Mouse (Mus musculus) forebrain, embryonic 13.5 days (tissue): ENCODE results near the gene Ephx3. TPM values are rescaled to one million over a fixed set of nuclear protein-coding genes. Genes with fewer than 3 reads are reported as not detected.
A peak's percentile ranks its signal among the peaks of the same experiment; 100 is the strongest.

Experiments used
- ATAC-seq: fragments of 200-750 bp; cut with Nextera tagmentation; 2 replicates; pipeline ENCODE4 v1.8.0; 2017
- H3K27ac ChIP-seq: fragments of 300-500 bp; sonication (generic); 2 replicates; pipeline ENCODE4 v1.5.1; 2015; ENCODE audit warnings: inconsistent platforms, mild to moderate bottlenecking, moderate library complexity
- H3K27me3 ChIP-seq: fragments of 300-500 bp; sonication (generic); 2 replicates; pipeline ENCODE4 v1.6.1; 2015; ENCODE audit warnings: mild to moderate bottlenecking, inconsistent platforms
- H3K36me3 ChIP-seq: fragments of 300-500 bp; sonication (generic); 2 replicates; pipeline ENCODE4 v1.6.1; 2015; ENCODE audit warnings: mild to moderate bottlenecking, inconsistent platforms; ENCODE audit not compliant: poor library complexity, severe bottlenecking
- H3K4me1 ChIP-seq: fragments of 300-500 bp; sonication (generic); 2 replicates; pipeline ENCODE4 v1.6.1; 2015; ENCODE audit warnings: inconsistent platforms
- H3K4me2 ChIP-seq: fragments of 300-500 bp; sonication (generic); 2 replicates; pipeline ENCODE4 v1.6.1; 2015; ENCODE audit warnings: inconsistent platforms, mild to moderate bottlenecking, moderate library complexity
- H3K4me3 ChIP-seq: fragments of 300-500 bp; sonication (generic); 2 replicates; pipeline ENCODE4 v1.5.1; 2015; ENCODE audit warnings: mild to moderate bottlenecking, inconsistent platforms
- H3K9ac ChIP-seq: fragments of 300-500 bp; sonication (generic); 2 replicates; pipeline ENCODE4 v1.6.1; 2015; ENCODE audit warnings: mild to moderate bottlenecking, inconsistent platforms
- H3K9me3 ChIP-seq: fragments of 300-500 bp; sonication (generic); replicated peaks from 2 replicates; pipeline ENCODE4 v1.6.1; 2016; ENCODE audit warnings: inconsistent platforms
- WGBS: fragments of 180-500 bp; shearing (Covaris S2); methylation state at CpG from one replicate; pipeline ENCODE4 v1.1.7; 2015; 5-methylcytosine and 5-hydroxymethylcytosine counted together
- polyA plus RNA-seq: library from polyadenylated mRNA; unstranded; fragments of >200 nt; fragmentation: Nextera tagmentation; extraction: Ambion mirVana; gene quantifications from 2 replicates; pipeline ENCODE4 v1.2.1, GENCODE M21; 2015

The Ephx3 gene
- polyA plus RNA-seq, 1 experiment from 2014 or later: 0.10 TPM

DNA sequence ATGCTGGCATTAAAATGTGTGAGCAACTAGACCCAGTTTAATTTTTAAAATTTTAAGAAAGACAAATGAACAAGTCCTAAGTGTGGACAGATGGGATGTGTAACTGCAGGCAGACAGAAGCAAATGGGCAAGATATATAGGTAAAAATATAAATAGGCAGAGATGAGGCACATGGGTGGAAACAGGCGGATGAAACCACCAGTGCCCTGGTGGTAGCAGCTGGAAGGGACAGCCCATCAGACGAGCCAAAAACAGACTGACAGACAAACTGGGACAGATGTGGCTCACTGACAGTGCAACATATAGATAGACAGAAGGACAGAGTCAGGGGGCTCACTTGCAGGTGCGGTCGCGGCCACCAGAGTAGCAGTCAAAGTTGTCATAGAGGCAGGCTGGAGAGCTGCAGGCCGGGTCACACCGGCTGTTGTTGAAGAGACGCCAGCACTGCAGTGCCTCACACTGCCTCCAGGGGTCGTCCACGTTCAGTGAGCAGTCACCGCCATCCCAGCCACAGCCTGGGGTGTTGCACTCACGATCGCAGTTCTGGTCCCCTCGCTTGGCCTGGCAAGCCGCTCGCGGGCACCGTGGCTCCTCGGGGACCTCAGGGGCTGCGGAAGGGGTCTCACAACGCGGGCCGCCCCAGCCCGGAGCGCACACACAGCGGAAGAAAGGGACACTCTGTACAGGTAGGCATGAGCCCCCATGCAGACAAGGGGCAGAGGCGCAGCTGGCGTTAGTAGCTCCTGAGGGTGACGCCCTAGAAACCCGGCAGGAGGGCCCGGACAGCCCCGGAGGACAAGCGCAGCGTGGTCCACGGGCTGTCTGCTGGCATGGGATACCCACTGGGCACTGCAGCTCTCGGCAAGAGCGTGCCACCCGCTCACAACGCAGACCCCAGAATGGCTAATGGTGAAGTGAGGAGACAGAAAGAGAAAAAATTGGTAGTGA is 46.2 kb downstream of the Ephx3 start:
- H3K27me3 ChIP-seq: no peaks in the 10 kb centered on the region
- peak overlapping the region; percentile 26 for H3K4me3 ChIP-seq
- H3K4me2 ChIP-seq: peak overlapping the region; percentile 56
- peaks cover 80% of the 10 kb centered on the region for H3K36me3 ChIP-seq
- H3K27ac ChIP-seq: 0 out of 2 replicates have a peak overlapping the region, but pooled peaks have one; percentile 19
- 26% methylated on average over 39 of the region's 39 CpGs for WGBS
- peaks cover 7% of the 10 kb centered on the region; the same call in 1 of the 2 replicates for H3K4me1 ChIP-seq
- peak overlapping the region; percentile 52 for H3K9ac ChIP-seq
- no peaks in the 10 kb centered on the region for H3K9me3 ChIP-seq
- ATAC-seq: peak; percentile 77

DNA sequence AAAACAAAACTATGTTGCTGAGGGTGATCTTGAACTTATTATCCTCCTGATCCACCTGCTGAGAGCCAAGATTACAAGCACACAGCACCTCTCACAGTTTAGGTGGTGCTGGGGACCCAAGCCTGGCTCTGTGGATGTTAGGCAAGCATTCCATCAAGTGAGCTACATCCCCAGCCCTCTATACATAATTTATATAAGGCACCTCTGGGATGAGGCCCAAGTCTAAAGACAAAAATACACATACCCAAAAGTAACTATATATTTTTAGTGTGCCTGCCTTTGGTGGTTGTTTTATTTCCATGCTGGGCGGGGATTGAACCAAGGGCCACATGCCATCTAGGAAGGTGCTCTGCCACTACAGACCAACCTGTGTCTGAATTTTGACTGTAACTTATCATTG is 47.1 kb downstream of the Ephx3 start:
- H3K36me3 ChIP-seq: peaks cover 80% of the 10 kb centered on the region
- H3K4me3 ChIP-seq: no peak overlapping the region
- H3K9me3 ChIP-seq: no peaks in the 10 kb centered on the region
- H3K4me1 ChIP-seq: peaks cover 7% of the 10 kb centered on the region; the same call in 1 of the 2 replicates
- no peak overlapping the region for H3K27ac ChIP-seq
- 100% methylated on average over 1 of the region's 1 CpGs for WGBS
- H3K4me2 ChIP-seq: no peak overlapping the region
- no peak overlapping the region for H3K9ac ChIP-seq
- H3K27me3 ChIP-seq: no peaks in the 10 kb centered on the region
- no peak for ATAC-seq

Other genes with a start within 250 kb of the Ephx3 start
- 52.8 and 58.6 TPM in 2 replicates for gene Rrp1b, start 153.4 kb downstream of the Ephx3 start, polyA plus RNA-seq
- 0.43 TPM in 2 replicates for gene Hsf2bp, start 153.2 kb downstream of the Ephx3 start, polyA plus RNA-seq
- 7.7 and 9.7 TPM in 2 replicates for gene Notch3, start 22.7 kb downstream of the Ephx3 start, polyA plus RNA-seq
- gene Brd4, start 95.2 kb upstream of the Ephx3 start, polyA plus RNA-seq: 84.5 and 87.1 TPM in 2 replicates
- 112 and 114 TPM in 2 replicates for gene Akap8, start 131.7 kb upstream of the Ephx3 start, polyA plus RNA-seq
- 113 and 119 TPM in 2 replicates for gene Akap8l, start 161.1 kb upstream of the Ephx3 start, polyA plus RNA-seq
- gene Wiz, start 199.9 kb upstream of the Ephx3 start, polyA plus RNA-seq: 26.6 and 27.7 TPM in 2 replicates
- gene Rasal3, start 214.0 kb upstream of the Ephx3 start, polyA plus RNA-seq: 0.26 and 0.32 TPM in 2 replicates
- gene Pglyrp2, start 234.6 kb upstream of the Ephx3 start, polyA plus RNA-seq: not detected in 2 replicates